Mouse (Mus musculus) brain, embryonic 14.5 days (tissue): ENCODE results near the gene Gm47995.

Source experiments
- CTCF ChIP-seq: fragments of 200-500 bp; IDR thresholded peaks from 2 replicates; pipeline ENCODE4 v1.5.1; 2012; ENCODE audit warnings: inconsistent platforms, mild to moderate bottlenecking, moderate library complexity, borderline replicate concordance; ENCODE audit not compliant: insufficient read depth, insufficient read length; ENCODE audit errors: extremely low read depth
- POLR2A ChIP-seq: fragments of 200-500 bp; IDR thresholded peaks from 2 replicates; pipeline ENCODE4 v1.6.1; 2012; ENCODE audit warnings: mild to moderate bottlenecking, inconsistent platforms, borderline replicate concordance; ENCODE audit not compliant: poor library complexity, insufficient read depth, insufficient read length, severe bottlenecking; ENCODE audit errors: extremely low read depth

GRCm38 (mm10) chr1:151237780-151238179 lies 39.5 kb downstream of the Gm47995 start:
- TF ChIP-seq CTCF: no peak
- TF ChIP-seq POLR2A: no peak
